Mouse (Mus musculus) 3T3-L1 (cell line): ENCODE results near the gene Gm7073.

ENCODE experiments used
- DNase-seq: peaks from one replicate; pipeline ENCODE4 v3.0.0-alpha.2; 2015; ENCODE audit warnings: low read depth, low spot score

Gm7073 gene

GRCm38 (mm10) chrX:60539149-60539548 is at the start of gene Gm7073:
TSS of gene Gm7073 (minus strand) at chrX:60539249.
- DNase-seq = no peak

GRCm38 (mm10) chrX:60570539-60570938 is 31.5 kb upstream of the Gm7073 start:
- no peak for DNase-seq

- DNase-seq = no peak
These were observed 30.0 kb upstream of the Gm7073 start for GRCm38 (mm10) chrX:60569047-60569446.

GRCm38 (mm10) chrX:60555242-60555641 is 16.2 kb upstream of the Gm7073 start:
- DNase-seq = no peak

- no peak for DNase-seq
These were observed 8.6 kb upstream of the Gm7073 start for GRCm38 (mm10) chrX:60547444-60548304.

GRCm38 (mm10) chrX:60547098-60547443 is 8.0 kb upstream of the Gm7073 start:
- DNase-seq = no peak

- no peak for DNase-seq
These were observed 6.9 kb upstream of the Gm7073 start for GRCm38 (mm10) chrX:60545906-60546305.

- no peak for DNase-seq
These were observed 6.4 kb upstream of the Gm7073 start for GRCm38 (mm10) chrX:60545444-60545843.

- no peak for DNase-seq
These were observed 5.0 kb upstream of the Gm7073 start for GRCm38 (mm10) chrX:60544098-60544497.

GRCm38 (mm10) chrX:60542901-60543300 is 3.9 kb upstream of the Gm7073 start:
- DNase-seq = no peak

- no peak for DNase-seq
These were observed 35.1 kb downstream of the Gm7073 start for GRCm38 (mm10) chrX:60503995-60504394.

- no peak for DNase-seq
These were observed 41.3 kb downstream of the Gm7073 start for GRCm38 (mm10) chrX:60497750-60498149.

- no peak for DNase-seq
These were observed 43.7 kb downstream of the Gm7073 start for GRCm38 (mm10) chrX:60495308-60495707.

GRCm38 (mm10) chrX:60463786-60464185 is 75.3 kb downstream of the Gm7073 start:
- DNase-seq = peak; percentile 28

- no peak for DNase-seq
These were observed 124.4 kb downstream of the Gm7073 start for GRCm38 (mm10) chrX:60414563-60415111.

GRCm38 (mm10) chrX:60405681-60406080 is 133.4 kb downstream of the Gm7073 start:
- DNase-seq = no peak

GRCm38 (mm10) chrX:60404668-60405044 is 134.4 kb downstream of the Gm7073 start:
- peak; percentile 90 for DNase-seq

- DNase-seq = peak; percentile 32
These were observed 135.0 kb downstream of the Gm7073 start for GRCm38 (mm10) chrX:60403764-60404667.

- DNase-seq = no peak
These were observed 135.8 kb downstream of the Gm7073 start for GRCm38 (mm10) chrX:60403062-60403763.

GRCm38 (mm10) chrX:60394292-60394691 is 144.8 kb downstream of the Gm7073 start:
- no peak for DNase-seq

- DNase-seq = no peak
These were observed 152.2 kb downstream of the Gm7073 start for GRCm38 (mm10) chrX:60386852-60387251.
